Mouse (Mus musculus): ENCODE data around the gene Tex37.

Gene Tex37

GRCm38 (mm10) chr6:70880714-70881304, 37.9 kb downstream of the Tex37 start:
- DNase-seq = peak; percentile 90

- no peak for DNase-seq
Observed at GRCm38 (mm10) chr6:70875017-70875416, 43.7 kb downstream of the Tex37 start.

GRCm38 (mm10) chr6:70874035-70874775, 44.5 kb downstream of the Tex37 start:
- DNase-seq = peak; percentile 13 to 42

- no peak for DNase-seq
Observed at GRCm38 (mm10) chr6:70872570-70872969, 46.2 kb downstream of the Tex37 start.

GRCm38 (mm10) chr6:70872128-70872527, 46.6 kb downstream of the Tex37 start:
- peak; percentile 13 to 32 for DNase-seq

- no peak for DNase-seq
Observed at GRCm38 (mm10) chr6:70871511-70871980, 47.2 kb downstream of the Tex37 start.

GRCm38 (mm10) chr6:70867297-70867696, 51.4 kb downstream of the Tex37 start:
- no peak for DNase-seq

GRCm38 (mm10) chr6:70866761-70867160, 52.0 kb downstream of the Tex37 start:
- no peak for DNase-seq

GRCm38 (mm10) chr6:70864285-70864684, 54.4 kb downstream of the Tex37 start:
- no peak for DNase-seq

Data from cerebellum, postnatal 14 days (tissue).